Mouse (Mus musculus) lung, postnatal 0 days (tissue): ENCODE data around the gene Mical3.

Experiments used
- CTCF ChIP-seq: IDR thresholded peaks from 2 replicates; pipeline ENCODE4 v1.5.1; 2016; ENCODE audit warnings: antibody characterized with exemption, mild to moderate bottlenecking
- EP300 ChIP-seq: IDR thresholded peaks from 2 replicates; pipeline ENCODE4 v1.6.1; 2016; ENCODE audit warnings: antibody characterized with exemption, mild to moderate bottlenecking, control low read depth

- no peak for TF ChIP-seq CTCF
- TF ChIP-seq EP300: no peak
These were observed 31.8 kb upstream of the Mical3 start for GRCm38 (mm10) chr6:121162616-121163015.
